Comparison of ENCODE assay signal across 23 mouse cellular contexts in the genomic region with DNA sequence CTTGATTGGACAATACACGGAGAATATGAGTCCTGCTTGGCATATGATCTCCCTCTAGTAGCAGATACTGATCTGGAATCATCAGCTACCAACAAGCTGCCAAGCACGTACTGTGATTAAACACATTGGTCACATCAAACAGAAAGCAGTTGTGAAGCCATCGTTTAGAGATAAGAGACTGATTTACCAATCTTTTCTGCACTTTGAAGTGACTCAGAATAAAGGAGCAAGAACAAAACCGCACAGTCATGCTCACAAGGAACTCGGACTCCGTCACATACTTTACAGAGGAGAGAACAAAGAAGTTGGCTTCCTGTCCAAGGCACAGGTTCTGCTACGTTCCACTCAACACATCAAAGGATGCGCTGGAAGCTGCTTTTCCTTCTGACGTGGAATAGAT.
DNase-seq lines count a peak whose midpoint lies in the region; ATAC-seq and TF ChIP-seq lines count a peak whose summit lies in the region.
"Had no signal": no experiment of that assay in that cellular context is flagged by ENCODE, and none has a peak within 500 bp of the region (broad histone marks: within the 10 kb centered on the region; RNA-seq: fewer than 3 reads in every experiment).

No protein-coding gene starts in this region.

- peaks cover 25% of the 10 kb centered on the region for H3K27me3 ChIP-seq in G1E (ENCODE audit: insufficient read depth, low read length)
- H3K27me3 ChIP-seq: forebrain, embryonic 15.5 days; hindbrain, embryonic 13.5 days; midbrain, embryonic 13.5 days; neural tube, embryonic 12.5 days had no signal

- no peaks in the 10 kb centered on the region for H3K36me3 ChIP-seq in G1E (replicated peaks)
- H3K36me3 ChIP-seq: embryonic facial prominence, embryonic 10.5 days; forebrain, embryonic 15.5 days; hindbrain, embryonic 13.5 days; midbrain, embryonic 13.5 days; neural tube, embryonic 12.5 days had no signal

- peak; percentile 84 for ATAC-seq in G1E (ENCODE audit: extremely low read depth, insufficient number of reproducible peaks, low FRiP score, poor library complexity, severe bottlenecking)
- peak; percentile 75 to 82 for ATAC-seq in hematopoietic stem cell, adult 5-6 weeks (replicated peaks in 1 of 2; ENCODE audit: insufficient read depth in 1 of 2, low FRiP score in 2 of 2, low TSS enrichment in 1 of 2, low read depth in 1 of 2, poor library complexity in 2 of 2, severe bottlenecking in 2 of 2)
- ATAC-seq in monocyte, adult 5-6 weeks (replicated peaks; ENCODE audit: insufficient number of reproducible peaks, low FRiP score, low TSS enrichment, poor library complexity, severe bottlenecking): no peak
- ATAC-seq: forebrain, embryonic 15.5 days; midbrain, embryonic 13.5 days had no signal

- H3K4me3 ChIP-seq in G1E (ENCODE audit: low read depth, low read length): no peak overlapping the region
- H3K4me3 ChIP-seq: embryonic facial prominence, embryonic 10.5 days; forebrain, embryonic 15.5 days; heart, adult 2 months; hindbrain, embryonic 13.5 days; midbrain, embryonic 13.5 days; neural tube, embryonic 12.5 days had no signal

- H3K4me1 ChIP-seq in G1E (ENCODE audit: insufficient read depth, low read depth, low read length): peaks cover 10% of the 10 kb centered on the region
- H3K4me1 ChIP-seq: embryonic facial prominence, embryonic 10.5 days; neural tube, embryonic 12.5 days had no signal

- DNase-seq in thymus, postnatal 0 days (ENCODE audit: low spot score): peak; percentile 6
- DNase-seq in thymus, postnatal 25 days: no peak
- peak; percentile 24 for DNase-seq in G1E (ENCODE audit: low spot score)
- DNase-seq in naive thymus-derived CD4-positive, alpha-beta T cell, adult 2 months (ENCODE audit: low read depth): peak; percentile 13
- DNase-seq in liver: no peak
- no peak for DNase-seq in cerebellum, postnatal 4 days (ENCODE audit: low spot score in 2 of 2)
- DNase-seq: adrenal gland, adult 8-10 months; cerebellum, adult 9-10 months; heart, adult 2 months; kidney, adult 8-10 months; kidney, postnatal 10 days; lung, adult 2 months; lung, postnatal 36 days; right cerebral cortex, postnatal 25 days; spleen, adult 18-20 months; thymus, postnatal 14 days had no signal

- H3K9me3 ChIP-seq in G1E (replicated peaks): no peaks in the 10 kb centered on the region; the same call in 1 of the 2 replicates
- H3K9me3 ChIP-seq: embryonic facial prominence, embryonic 10.5 days; forebrain, embryonic 15.5 days; hindbrain, embryonic 13.5 days; neural tube, embryonic 12.5 days had no signal

- no peak for TF ChIP-seq CTCF in G1E (IDR thresholded peaks at IDR 0.05; ENCODE audit: low read depth, low read length)

Comparison
In these comparisons a context has a peak if more than half of its experiments do, and no peak if none do; other contexts are left out.
1. DNase-seq: peak in thymus, postnatal 0 days (single experiment), G1E (single experiment) and naive thymus-derived CD4-positive, alpha-beta T cell, adult 2 months (single experiment); none in thymus, postnatal 25 days (single experiment), liver (single experiment) and cerebellum, postnatal 4 days (0 of 2).